Mouse (Mus musculus): Measurements from ENCODE around the gene Slc38a3. TPM values are rescaled to one million over a fixed set of nuclear protein-coding genes. Genes with fewer than 3 reads are reported as not detected.

Slc38a3 gene
- total RNA-seq, 2 experiments from 2014 or later = 17.6 to 20.4 TPM

DNA sequence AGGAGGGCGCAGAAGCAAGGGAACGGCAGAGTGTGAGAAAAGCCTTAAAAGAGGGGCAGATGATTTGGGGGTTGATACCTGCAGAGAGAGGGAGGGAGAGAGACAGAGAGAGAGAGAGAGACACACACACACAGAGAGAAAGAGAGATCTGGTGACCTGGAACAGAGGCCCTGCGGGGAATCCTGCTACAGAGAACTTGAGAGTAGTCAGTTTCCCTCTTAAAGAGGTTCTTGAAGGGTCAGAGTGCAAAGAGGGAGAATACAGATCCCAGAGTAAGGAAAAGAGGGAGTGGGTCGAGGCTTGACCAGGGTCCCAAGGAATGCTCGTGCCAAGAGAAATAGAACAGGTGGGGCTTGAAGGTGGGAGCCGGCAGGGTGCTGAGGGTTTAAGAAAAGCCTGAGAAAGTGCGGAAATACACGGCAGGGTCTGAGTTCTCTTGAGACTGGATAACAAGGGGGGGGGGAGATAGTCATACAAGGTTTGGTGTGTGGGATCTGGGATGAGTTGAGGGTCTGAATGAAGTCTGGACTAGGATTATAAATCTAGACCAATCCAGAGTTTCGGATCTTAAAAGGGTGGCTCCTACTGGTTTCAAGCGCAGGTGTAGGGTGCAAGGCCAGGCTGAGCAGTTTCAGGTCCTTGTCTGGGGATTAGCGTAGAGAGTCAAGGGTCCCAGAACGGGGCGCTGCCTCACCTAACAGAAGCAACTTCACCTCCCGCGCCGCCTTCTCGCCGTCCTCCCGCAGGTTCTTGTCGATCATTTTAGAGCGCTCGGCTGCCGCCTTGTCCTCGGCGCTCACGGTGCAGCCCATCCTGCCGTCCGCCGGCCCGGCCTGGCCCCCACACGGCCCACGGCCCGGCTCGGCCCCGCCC is 34.7 kb downstream of the Slc38a3 start:
- DNase-seq = no peak

DNA sequence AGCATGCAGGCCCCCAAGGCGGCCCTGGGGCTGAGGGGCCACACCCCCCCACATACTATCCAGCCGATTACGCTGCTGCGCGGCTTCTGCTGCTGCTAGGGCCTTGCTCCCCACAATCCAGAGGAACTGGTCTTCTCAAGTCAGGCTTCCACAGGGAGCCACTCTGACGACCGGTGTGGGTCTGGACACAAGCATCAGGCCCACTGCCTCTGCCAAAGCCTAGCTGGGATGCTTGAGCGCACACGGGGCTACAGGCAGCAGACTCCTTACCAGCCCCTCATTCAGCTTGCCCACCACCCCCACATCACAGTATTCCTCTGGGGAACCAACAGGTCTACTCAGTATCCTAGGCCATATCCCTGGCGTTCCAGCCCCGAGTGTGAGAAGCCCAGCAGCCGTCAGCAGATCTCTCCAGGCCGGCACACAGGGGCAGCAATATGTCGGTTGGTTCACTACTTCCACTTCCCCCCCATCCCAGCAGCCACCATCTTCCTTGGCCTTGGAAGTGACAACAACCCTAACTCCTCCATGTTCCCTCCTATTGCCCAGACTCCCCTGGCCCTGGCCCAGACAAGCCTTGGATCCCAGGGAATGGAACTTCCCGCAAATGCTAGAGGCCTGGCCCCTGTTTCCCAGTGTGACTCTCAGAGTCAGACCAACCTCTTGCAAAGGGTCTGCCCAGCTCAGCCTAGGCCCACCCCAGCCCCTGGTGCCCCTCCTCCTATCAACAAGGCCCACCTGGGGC is 35.5 kb downstream of the Slc38a3 start:
- DNase-seq = peak; percentile 57

DNA sequence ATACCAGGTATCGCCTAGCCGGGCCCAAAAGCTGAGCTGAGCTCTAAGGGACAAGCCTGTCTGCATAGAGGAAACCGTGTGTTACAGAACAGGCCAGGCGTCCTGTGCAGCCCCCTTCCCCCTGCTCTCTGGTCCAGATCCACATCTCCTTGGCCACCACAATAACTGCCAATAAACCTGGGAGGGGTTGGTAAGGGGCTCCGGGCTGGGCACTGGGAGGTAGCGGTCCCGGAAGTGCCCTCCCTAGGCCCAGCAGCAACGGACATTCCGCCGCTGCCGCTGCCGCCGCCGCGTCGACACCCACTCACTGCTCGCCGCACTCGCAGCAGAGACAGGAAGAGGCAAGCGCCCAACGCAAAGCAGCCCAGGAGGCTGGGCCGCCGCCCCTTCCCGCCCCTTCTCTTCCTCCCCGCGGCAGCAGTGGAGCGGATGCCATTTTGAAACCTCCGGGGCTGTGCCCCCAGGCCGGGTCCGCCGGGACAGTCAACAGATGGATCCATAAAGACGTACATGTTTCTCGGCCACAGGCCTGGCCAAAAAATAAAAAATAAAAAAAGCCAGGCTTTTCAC is 36.2 kb downstream of the Slc38a3 start:
- DNase-seq = peak; percentile 77

DNA sequence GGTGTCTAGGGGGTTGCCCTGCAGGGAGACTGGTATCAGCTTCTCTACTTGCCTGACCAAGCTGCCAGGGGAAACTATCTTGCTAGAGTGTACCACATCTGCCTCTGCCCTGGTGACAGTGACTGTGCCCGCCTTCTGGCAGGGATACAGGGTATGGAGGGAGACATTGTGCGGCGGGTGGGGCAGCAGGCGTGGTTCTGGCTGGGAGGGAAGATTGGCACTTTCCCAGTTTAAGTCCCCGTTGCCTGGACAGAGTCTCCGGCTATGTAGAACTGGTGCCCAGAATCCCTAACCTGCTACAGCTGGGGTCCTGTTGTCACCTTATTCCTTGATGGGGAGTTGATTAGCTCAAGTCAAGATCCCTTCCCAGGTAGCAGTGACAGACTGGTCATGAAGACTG is 36.9 kb downstream of the Slc38a3 start:
- peak; percentile 54 for DNase-seq

DNA sequence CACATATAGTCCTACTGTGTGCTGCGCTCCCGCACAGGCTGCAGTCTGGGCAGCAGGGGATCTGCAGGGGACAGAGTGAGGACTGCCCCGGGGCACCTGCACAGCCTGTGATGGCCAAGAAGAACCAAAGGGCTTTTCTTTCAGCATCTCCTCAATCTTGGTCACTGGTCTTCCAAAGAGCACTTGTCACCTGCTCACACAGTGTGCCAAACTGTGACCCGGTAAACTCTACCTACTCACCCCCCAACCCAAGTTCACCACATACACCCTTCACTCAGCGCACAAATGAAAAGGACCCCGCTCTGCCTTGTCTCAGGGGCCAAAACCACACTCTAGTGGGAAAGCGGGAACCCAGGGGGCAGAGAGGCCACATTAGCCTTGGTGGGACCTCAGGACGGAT is 37.5 kb downstream of the Slc38a3 start:
- DNase-seq = no peak

DNA sequence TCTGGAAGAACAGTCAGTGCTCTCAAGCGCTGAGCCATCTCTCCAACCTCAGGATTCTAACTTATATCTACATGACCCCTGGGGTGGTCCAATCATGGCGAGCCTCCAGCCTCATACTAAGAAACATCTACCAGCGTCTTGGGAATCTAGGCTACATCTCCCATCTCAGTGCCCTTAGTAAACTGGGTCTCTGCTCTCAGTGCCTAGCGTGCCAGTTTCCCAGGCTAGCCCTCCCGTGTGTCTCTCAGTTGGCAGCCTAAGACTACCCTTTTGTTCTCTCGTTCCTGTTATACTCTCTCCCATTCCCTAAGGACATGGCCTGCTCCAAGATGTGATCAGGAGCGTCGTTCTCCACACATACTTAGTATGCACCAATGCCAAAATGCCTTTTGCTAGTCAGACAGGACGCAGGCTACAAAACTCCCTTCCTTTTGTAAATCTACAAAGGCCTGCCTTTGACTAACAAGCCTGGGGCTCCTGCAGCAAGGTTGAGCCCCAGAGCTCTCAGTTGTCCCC is 38.0 kb downstream of the Slc38a3 start:
- no peak for DNase-seq

DNA sequence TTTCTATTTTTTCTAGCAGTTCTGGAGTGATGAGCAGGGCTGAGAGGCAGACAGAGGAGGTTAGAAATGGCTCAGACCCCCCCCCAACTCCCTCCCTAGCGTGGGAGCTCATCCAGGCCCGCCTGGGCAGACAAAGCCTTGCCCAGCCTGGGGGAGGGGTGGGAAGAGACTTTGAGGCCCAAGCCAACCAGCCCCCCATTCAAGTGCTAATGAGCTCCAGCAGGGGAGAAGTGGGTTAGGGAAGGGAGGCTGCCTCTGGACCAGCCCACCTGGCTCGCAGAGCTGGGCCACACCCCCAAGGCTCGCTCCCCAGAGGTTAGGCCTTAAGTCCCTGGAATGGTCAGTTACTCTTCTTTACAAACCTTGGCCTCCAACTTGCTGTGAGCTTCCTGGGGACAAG is 38.8 kb downstream of the Slc38a3 start:
- DNase-seq = peak; percentile 27

DNA sequence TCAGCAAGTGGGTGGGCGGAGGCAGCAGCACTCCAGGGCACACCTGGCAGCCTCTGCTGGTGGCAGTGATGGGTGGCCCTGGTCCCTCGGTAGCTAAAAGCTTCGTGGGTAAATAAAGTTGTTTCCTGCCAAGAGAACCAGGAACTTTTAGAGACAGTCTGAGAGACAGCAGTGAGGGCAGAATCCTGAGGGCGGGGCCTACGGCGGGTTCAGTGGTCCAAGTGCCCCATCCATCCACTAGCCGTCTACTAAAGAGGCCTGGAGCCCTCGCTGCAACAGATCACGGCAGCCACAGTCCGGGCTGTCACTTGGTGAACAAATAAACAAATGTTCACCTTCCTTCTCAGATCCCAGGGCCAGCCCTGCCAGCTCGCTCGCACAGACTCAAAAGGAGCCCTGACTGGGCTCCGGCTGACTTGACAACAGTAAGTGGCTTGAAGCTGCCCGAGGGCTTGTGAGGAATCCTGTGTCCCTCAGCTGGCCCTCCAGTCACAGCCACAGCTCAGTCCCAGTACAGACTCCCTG is 39.4 kb downstream of the Slc38a3 start:
- peak; percentile 22 for DNase-seq

DNA sequence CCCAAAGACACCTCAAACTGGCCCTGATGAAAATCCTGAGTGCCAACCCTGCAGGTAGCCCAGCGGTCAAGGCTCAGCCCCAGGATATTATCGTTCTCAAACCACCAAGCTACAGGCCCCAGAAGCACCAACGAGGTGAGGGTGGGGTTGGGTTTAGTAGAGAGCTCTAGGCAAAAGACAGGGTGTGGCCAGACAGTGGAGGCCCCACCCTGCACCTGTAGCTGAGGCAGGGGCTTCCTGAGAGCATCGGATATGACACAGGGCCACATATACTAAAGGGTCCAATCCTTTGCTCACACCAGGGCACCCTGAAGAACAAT is 40.0 kb downstream of the Slc38a3 start:
- no peak for DNase-seq

DNA sequence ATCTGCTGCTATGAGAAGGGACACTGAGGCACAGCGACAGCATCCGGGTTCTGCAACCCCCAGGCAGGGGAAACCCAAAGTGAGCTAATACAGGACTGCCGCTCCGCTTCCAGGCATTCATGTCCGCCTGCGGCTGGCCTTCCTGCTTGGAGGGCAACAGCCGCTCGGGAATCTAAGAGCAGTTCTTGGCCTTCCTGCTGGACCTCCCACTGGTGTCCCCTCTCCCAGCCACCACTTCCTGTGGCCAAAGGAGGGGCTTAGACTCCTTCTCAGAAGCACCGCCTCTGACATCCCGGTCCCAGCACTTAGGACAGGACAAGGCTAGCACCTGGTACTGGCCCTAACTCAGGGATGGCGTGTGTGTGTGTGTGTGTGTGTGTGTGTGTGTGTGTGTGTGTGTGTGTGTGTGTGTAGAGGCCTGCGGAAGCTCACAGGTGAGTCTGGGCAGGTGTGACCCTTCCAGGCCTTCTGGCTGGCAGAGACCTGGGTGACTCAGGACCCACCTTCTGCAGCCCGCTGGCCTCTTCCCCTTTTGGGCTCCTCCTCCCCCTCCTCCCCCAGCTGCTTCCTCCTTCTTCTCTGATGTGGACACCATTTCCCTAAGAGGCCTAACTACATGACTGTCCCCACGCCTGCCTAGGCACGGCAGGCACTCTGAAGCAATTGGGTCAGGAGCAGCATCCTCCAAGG is 40.5 kb downstream of the Slc38a3 start:
- DNase-seq = peak; percentile 31

DNA sequence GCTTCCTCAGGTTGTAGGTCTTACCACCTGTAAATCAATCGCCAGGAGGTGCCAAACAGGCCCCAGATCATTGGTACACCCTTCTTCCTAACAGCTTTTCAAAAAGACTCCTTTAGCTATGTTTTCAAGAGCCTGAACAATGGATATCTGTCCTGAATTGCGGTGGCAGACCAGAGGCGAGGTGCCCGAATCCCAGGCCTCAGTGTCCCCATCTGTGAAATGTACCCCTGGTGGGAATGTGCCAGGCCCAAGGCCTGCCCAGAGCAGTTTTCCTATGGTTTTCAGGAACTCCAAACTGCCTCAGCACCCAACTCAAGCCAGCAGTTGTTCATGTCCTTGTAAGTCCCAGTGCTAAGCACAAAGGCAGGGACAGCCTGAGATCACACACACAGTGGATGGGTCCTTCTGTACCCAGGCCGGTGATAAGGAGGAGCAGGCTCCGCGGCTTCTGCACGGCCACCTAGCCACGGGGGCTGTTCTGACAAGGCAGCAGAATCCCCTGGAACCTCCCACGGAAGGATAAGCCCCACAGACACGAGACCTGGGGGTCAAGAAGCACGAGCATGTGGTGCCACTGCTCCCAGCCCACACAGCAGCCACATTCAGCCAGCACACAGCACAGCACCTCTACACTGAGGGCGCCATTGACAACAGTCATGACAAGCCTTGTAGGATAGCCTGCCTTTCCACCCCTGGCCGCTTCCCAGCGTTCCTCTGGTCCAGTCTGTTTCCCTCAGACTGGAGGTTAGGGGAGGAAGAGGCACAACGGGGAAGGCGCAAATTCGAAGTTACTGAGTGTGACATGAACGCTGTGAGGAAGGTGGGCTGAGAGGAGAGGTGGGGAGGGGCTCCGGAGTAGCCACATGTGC is 41.7 kb downstream of the Slc38a3 start:
- peak; percentile 33 for DNase-seq

DNA sequence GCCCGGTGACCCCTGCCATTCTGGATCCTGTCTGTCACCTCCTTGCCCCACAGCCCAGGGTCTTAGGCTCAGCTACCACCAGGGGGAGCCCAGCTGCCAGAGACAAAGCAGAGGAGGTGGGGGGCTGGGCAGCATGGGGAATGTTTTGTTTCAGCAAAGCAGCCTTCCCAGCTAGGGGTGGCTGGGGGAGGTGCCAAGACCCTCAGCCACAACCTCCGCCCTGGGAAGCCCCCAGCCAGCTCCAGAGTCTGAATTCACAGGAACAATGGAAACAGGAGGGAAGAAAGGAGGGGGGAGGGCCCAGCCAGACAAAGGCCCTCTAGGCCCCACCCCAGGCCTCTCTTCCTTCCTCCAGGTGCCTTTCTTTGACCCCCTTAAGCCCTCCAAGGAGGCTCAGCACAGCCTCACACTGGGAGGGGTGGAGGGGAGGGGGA is 42.5 kb downstream of the Slc38a3 start:
- DNase-seq = peak; percentile 88

DNA sequence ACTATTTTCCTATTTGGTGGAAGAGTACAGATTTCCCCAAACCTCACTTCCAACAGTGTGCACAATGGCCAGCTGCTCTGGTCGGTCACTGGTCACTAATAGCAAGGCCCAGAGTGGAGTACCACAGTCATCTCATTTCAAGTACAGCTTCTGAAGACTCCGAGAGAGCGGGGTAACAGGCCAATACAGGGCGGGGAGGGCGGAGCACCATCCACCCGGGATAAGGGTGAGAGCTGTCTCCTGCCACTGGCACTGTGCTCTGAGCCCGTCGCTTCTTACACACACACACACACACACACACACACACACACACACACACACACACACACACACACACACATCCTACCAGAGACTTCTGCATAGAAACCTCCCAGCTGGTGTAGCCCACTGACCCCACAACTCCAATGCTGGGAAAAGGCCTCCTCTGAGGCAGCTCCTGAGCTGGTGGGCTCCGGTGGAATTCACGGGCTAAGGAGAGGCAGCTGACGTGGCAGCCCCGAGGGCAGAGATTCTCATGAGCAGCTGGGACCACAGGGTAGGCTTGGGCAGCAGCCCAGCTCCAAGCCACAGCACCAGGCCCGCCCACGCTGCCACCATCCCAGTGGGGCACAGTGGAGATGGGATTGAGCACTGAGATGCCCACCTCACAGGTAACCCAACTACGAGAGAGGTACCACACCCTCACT is 43.0 kb downstream of the Slc38a3 start:
- peak; percentile 14 for DNase-seq

DNA sequence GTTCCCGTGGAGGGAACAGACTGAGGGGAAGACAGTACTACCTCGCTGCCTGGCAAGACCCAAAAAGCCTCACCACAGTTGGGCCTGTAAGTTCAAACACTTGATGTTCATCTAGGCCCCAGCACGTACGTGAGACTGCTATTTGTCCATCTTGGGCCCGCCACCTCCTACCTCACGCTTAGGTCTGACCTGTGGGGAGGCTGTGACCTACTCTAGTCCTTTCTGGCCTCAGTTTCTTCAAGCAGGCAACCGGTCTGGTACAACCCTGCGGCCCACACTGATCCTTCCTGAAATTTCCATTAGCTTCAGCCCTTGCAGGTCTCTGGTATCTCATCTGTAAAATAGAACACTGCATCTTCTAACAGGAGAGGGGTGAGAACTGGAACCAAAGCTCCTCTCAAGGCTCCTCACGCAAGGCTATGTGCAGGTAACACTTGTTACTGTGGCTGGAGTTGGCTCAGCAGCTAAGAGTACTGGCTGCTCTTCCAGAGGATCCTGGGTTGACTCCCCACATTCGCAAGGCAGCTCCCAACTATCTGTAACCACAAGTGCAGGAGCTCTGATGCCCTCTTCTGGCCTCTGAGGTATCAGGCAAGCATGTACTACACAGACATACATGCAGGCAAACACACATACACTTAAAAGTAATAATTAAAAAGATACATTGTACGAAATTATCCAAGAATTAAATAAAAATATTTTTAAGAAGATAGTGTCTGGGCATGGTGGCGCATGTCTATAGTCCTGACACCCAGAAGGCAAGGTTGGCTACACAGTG is 43.8 kb downstream of the Slc38a3 start:
- peak; percentile 16 for DNase-seq

DNA sequence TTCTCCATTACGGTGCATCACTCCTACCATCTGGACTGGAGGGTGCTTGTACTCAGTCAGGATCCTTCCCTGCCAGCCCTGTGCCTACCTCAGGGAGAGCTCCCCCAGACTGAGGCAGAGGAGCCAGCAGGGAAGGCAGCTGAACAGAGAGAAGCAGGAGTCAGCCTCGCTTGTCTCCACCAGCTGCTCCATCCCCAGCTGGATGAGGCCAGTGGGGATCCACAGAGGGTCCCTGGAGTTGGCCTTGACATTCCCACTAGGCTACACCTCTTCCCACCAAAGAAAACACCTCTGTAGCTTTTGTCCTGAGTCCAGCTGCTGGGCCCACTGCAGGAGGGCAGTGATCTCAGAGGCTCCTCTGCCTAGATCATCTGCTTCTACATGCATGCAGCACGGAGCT is 44.4 kb downstream of the Slc38a3 start:
- no peak for DNase-seq

DNA sequence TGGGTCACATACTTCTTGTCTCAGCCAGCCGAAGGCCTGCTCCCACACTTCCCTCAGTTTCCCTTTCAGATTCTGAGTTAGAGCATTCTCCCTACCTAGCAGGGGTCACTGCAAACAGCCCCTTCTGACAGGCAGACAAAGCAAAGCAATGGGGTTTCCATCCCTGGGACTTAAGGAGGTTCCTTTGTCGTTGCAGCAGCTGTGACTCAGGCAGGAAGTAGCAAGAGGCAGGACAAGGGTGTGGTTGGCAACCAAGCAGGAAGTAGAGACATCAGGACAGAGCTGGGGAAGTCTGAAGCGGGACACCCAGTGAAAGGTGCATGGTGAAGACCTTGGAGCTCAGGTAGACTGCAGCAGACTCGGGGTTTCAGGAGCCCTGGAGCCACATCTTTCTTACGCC is 44.8 kb downstream of the Slc38a3 start:
- DNase-seq = peak; percentile 7

DNA sequence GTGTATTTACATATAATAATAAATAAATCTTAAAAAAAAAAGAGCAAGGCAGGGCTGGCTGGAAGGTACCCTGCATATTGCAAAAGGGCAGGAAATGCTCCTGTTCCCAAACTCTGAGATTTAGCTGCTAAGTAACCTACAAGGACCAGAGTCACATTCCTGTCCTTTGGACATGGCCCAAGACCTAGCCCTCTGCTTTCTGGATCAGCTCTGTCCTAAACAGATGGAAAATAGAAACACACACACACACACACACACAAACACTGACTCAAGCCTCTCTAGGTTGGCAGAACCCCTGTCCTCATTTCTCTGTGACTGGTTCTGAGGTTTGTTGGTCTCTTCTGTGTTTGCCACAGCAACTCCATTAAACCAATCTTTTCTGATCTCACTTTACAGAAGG is 48.4 kb downstream of the Slc38a3 start:
- DNase-seq = no peak

DNA sequence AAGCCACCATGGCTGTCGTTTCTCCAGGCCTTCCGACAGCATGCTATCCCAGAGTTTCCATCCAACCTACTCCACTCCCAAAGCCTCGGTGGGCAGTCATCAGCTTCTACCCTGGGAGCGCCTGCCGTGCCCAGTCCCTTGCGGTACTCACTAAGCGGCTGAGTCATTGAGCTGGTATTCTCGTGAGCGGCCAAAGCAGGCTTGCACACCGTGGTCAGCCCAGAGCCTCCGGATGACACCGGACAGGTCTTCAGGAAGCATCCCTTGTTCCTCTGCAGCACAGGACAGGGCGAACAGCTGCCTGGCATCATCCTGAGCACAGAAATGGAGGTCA is 49.8 kb downstream of the Slc38a3 start:
- no peak for DNase-seq

DNA sequence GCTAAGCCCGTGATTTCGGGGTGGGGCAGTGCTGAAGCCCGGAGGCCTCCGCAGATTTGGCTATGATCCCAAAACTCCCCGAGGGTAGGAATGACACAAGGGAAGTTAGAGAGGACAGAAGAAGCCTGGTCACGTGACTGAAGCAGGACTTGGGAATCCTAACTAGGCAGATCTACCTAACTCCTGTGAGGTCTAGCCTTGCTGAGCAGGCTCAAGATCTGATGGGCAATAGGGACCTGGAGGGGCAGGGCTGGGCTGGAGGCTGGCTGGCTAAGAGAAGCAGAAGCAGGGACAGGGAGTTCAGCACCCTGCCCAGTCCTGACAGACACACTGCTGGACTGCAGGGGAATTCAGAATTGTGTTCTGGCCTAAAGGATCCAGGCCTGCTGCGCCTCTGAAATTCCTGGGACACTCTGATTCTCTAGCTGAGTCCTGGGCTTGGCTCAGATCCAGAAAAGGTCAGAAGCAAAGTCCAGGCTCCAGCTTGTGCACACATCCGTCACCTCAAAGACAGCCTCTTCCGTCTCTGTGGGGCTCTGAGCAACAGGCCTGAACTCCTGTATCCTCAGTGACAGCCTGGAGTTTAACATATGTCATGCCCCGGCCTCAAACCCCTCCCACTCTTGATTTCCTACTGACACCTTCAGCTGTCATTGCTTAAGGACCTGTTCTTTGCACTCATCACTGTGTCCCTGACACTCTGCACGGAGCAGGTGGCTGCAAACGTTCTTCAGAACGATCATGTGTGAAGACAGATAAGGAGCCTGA is 50.4 kb downstream of the Slc38a3 start:
- peak; percentile 21 for DNase-seq
